In the genomic region with DNA sequence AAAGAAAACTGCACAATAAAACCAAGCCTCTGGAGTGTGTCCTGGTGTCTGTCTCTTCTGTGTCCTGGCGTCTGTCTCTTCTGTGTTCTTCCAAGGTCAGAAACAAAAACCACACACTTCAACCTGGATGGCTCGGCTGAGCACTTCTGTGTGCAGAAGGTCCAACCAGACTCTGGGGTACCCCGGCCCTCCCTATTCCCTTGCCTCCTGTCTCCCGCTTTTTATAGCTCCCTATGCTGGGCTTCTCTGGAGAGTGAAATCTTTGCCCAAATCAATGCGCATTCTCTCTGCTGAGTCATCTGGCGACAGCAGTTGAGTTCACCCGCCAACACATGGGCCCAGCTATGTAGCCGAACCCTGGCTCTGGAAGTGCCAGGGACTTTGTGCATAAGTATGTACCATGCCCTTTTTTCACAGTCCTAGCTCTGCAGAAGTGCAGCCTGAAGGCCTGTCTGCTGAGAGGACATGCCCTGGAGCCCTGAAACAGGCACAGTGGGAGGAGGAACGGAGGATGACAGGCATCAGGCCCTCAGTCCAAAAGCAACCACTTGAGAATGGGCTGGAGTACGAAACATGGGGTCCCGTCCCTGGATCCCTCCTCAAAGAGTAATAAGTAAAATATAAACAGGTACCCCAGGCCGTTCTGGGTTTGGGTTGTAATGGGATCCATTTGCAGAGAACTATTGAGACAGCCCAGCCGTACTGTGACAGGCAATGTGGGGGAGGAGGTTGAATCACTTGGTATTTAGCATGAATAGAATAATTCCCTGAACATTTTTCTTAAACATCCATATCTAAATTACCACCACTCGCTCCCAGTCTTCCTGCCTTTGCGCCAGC, we compare ENCODE assay signal across 10 mouse cellular contexts. TPM values are rescaled to one million over a fixed set of nuclear protein-coding genes. Genes with fewer than 3 reads are reported as not detected.
DNase-seq lines count a peak whose midpoint lies in the region.
"Had no signal": no experiment of that assay in that cellular context is flagged by ENCODE, and none has a peak within 500 bp of the region (broad histone marks: within the 10 kb centered on the region; RNA-seq: fewer than 3 reads in every experiment).

No protein-coding gene starts in this region.

- peak; percentile 91 for DNase-seq in cerebellum, adult 9-11 months
- no peak for DNase-seq in cerebellum, postnatal 14 days
- peak; percentile 72 for DNase-seq in right cerebral cortex, adult 18-20 months
- no peak for DNase-seq in right cerebral cortex, postnatal 4 days
- DNase-seq in layer of hippocampus, adult 18-20 months (ENCODE audit: low spot score in 2 of 2) = peak; percentile 59 to 81
- peak; percentile 55 for DNase-seq in right cerebral cortex, postnatal 25 days
- DNase-seq in heart, postnatal 10 days = no peak
- no peak for DNase-seq in gastrocnemius, postnatal 36 days
- DNase-seq: adrenal gland, postnatal 36 days; kidney, adult 8-10 months had no signal

- intact Hi-C loops in heart, postnatal 10 days (cut with DNase I) = no loop called here
- intact Hi-C loops in gastrocnemius, postnatal 36 days (cut with DNase I) = loop anchor here (10.0 kb wide), 1 partner anchor 304 kb away; a partner anchor contains a TSS

RNA-seq across cellular contexts. Expression of a gene that starts 5.6 kb away (rescaled TPM):
- total RNA-seq in layer of hippocampus, adult 18-20 months (2021) = 100 to 1,000 TPM; 880 to 892 TPM
- total RNA-seq in heart, postnatal 10 days (2021) = 10 to 100 TPM; 31.3 to 32.3 TPM
- total RNA-seq in gastrocnemius, postnatal 36 days (2021) = 10 to 100 TPM; 13.2 to 18.7 TPM

RNA-seq across cellular contexts. Expression of a gene that starts 18.1 kb away (rescaled TPM):
- total RNA-seq in layer of hippocampus, adult 18-20 months (2021) = 10 to 100 TPM; 77.6 to 79.1 TPM
- total RNA-seq in heart, postnatal 10 days (2021) = 100 to 1,000 TPM; 102 to 150 TPM
- 100 to 1,000 TPM; 236 to 254 TPM for total RNA-seq in gastrocnemius, postnatal 36 days (2021)

RNA-seq across cellular contexts. Expression of a gene that starts 52.8 kb away (rescaled TPM):
- 1 to 10 TPM in 1 of 2 experiments, under 1 TPM in 1; 0.30 to 1.8 TPM for total RNA-seq in layer of hippocampus, adult 18-20 months (2021)
- total RNA-seq in heart, postnatal 10 days (2021) = not detected
- not detected for total RNA-seq in gastrocnemius, postnatal 36 days (2021)

RNA-seq across cellular contexts. Expression of a gene that starts 58.3 kb away (rescaled TPM):
- total RNA-seq in layer of hippocampus, adult 18-20 months (2021) = 10 to 100 TPM; 16.9 to 21.2 TPM
- total RNA-seq in heart, postnatal 10 days (2021) = 10 to 100 TPM; 15.5 to 21.3 TPM
- total RNA-seq in gastrocnemius, postnatal 36 days (2021) = 1 to 10 TPM; 6.7 to 9.6 TPM

Comparison
In these comparisons a context has a peak if more than half of its experiments do, and no peak if none do; other contexts are left out.
1. DNase-seq: peak in cerebellum, adult 9-11 months (single experiment), right cerebral cortex, adult 18-20 months (single experiment), layer of hippocampus, adult 18-20 months (2 of 2) and right cerebral cortex, postnatal 25 days (single experiment); none in cerebellum, postnatal 14 days (0 of 2), right cerebral cortex, postnatal 4 days (single experiment), heart, postnatal 10 days (0 of 2) and gastrocnemius, postnatal 36 days (0 of 2).
2. RNA of a gene that starts 5.6 kb away (total RNA-seq): 880 to 892 TPM in layer of hippocampus, adult 18-20 months; 31.3 to 32.3 TPM in heart, postnatal 10 days and 13.2 to 18.7 TPM in gastrocnemius, postnatal 36 days; every median in the first group is over 10 times any median in the second.